Mouse (Mus musculus): ENCODE data around the gene Kcnk16. TPM values are rescaled to one million over a fixed set of nuclear protein-coding genes. Genes with fewer than 3 reads are reported as not detected.

Kcnk16 gene
- polyA plus RNA-seq, 1 experiment from 2014 or later: 5.7 TPM

Other genes with a start within 250 kb of the Kcnk16 start
- 20.2 and 21.5 TPM in 2 replicates for gene Saysd1, start 130.7 kb downstream of the Kcnk16 start, polyA plus RNA-seq (2015; fragmentation: Nextera tagmentation; extraction: Ambion mirVana)
- 10.7 and 10.9 TPM in 2 replicates for gene Kcnk5, start 87.4 kb downstream of the Kcnk16 start, polyA plus RNA-seq (2015; fragmentation: Nextera tagmentation; extraction: Ambion mirVana)
- 15.7 and 16.8 TPM in 2 replicates for gene Nudt13, start 25.5 kb upstream of the Kcnk16 start, polyA plus RNA-seq (2015; fragmentation: Nextera tagmentation; extraction: Ambion mirVana)
- gene Ecd, start 78.9 kb upstream of the Kcnk16 start, polyA plus RNA-seq (2015; fragmentation: Nextera tagmentation; extraction: Ambion mirVana): 42.5 and 46.9 TPM in 2 replicates
- gene Fam149b, start 79.0 kb upstream of the Kcnk16 start, polyA plus RNA-seq (2015; fragmentation: Nextera tagmentation; extraction: Ambion mirVana): 24.8 and 25.6 TPM in 2 replicates
- gene Dnajc9, start 119.7 kb upstream of the Kcnk16 start, polyA plus RNA-seq (2015; fragmentation: Nextera tagmentation; extraction: Ambion mirVana): 99.2 and 119 TPM in 2 replicates
- 97.6 and 100 TPM in 2 replicates for gene Mrps16, start 124.4 kb upstream of the Kcnk16 start, polyA plus RNA-seq (2015; fragmentation: Nextera tagmentation; extraction: Ambion mirVana)
- 0.12 and 0.18 TPM in 2 replicates for gene Cfap70, start 183.0 kb upstream of the Kcnk16 start, polyA plus RNA-seq (2015; fragmentation: Nextera tagmentation; extraction: Ambion mirVana)
- gene Anxa7, start 210.9 kb upstream of the Kcnk16 start, polyA plus RNA-seq (2015; fragmentation: Nextera tagmentation; extraction: Ambion mirVana): 45.9 TPM in 2 replicates
- 0.45 and 0.65 TPM in 2 replicates for gene Mss51, start 227.7 kb upstream of the Kcnk16 start, polyA plus RNA-seq (2015; fragmentation: Nextera tagmentation; extraction: Ambion mirVana)

Data from intestine, embryonic 16.5 days (tissue).